11 mouse cellular contexts compared by ENCODE assay signal in genomic region chr19:40818764-40819163, GRCm38 (mm10). TPM values are rescaled to one million over a fixed set of nuclear protein-coding genes. Genes with fewer than 3 reads are reported as not detected.
DNase-seq lines count a peak whose midpoint lies in the region; ATAC-seq and TF ChIP-seq lines count a peak whose summit lies in the region.
"Had no signal": no experiment of that assay in that cellular context is flagged by ENCODE, and none has a peak within 500 bp of the region (broad histone marks: within the 10 kb centered on the region; RNA-seq: fewer than 3 reads in every experiment).

No protein-coding gene starts in this region.

- peak overlapping the region; percentile 10; the same call in 1 of the 2 replicates for H3K9ac ChIP-seq in liver, embryonic 15.5 days
- H3K9ac ChIP-seq: neural tube, embryonic 13.5 days had no signal

- no peak overlapping the region; the same call in 1 of the 2 replicates for H3K27ac ChIP-seq in bone marrow, adult 2 months (ENCODE audit: control insufficient read depth, insufficient read depth, low read depth, low read length, poor library complexity)
- peak overlapping the region; percentile 84 for H3K27ac ChIP-seq in liver, embryonic 15.5 days (replicated peaks)
- H3K27ac ChIP-seq: hindbrain, embryonic 10.5 days; limb, embryonic 10.5 days; neural tube, embryonic 13.5 days had no signal

- ATAC-seq in liver, embryonic 15.5 days (ENCODE audit: insufficient read depth) = peak; percentile 44; the same call in 1 of the 2 replicates

- no peak overlapping the region for H3K4me3 ChIP-seq in bone marrow, adult 2 months (replicated peaks; ENCODE audit: control insufficient read depth, low read depth, low read length)
- no peak overlapping the region for H3K4me3 ChIP-seq in liver, embryonic 15.5 days (replicated peaks)
- H3K4me3 ChIP-seq: hindbrain, embryonic 10.5 days; limb, embryonic 10.5 days; neural tube, embryonic 13.5 days had no signal

- TF ChIP-seq CTCF in bone marrow, adult 2 months (IDR thresholded peaks at IDR 0.05; ENCODE audit: control insufficient read depth, insufficient read depth, low read length) = peak; percentile 44

- H3K36me3 ChIP-seq in liver, embryonic 15.5 days (replicated peaks) = no peaks in the 10 kb centered on the region
- H3K36me3 ChIP-seq: hindbrain, embryonic 10.5 days; limb, embryonic 10.5 days; neural tube, embryonic 13.5 days had no signal

- peak; percentile 14 to 32 for DNase-seq in CD8-positive naive resting alpha-beta T cell, adult 2 months (ENCODE audit: low read depth in 2 of 2, low spot score in 2 of 2)
- peak; percentile 61 to 71 for DNase-seq in spleen, adult 18-20 months
- no peak for DNase-seq in layer of hippocampus, postnatal 14 days (ENCODE audit: low spot score in 2 of 2)
- DNase-seq in retina, embryonic 14.5 days (ENCODE audit: low spot score) = no peak
- no peak for DNase-seq in embryo, embryonic 11 days
- no peak for DNase-seq in kidney, postnatal 14 days

- no peaks in the 10 kb centered on the region for H3K9me3 ChIP-seq in liver, embryonic 15.5 days (replicated peaks)
- H3K9me3 ChIP-seq: hindbrain, embryonic 10.5 days; limb, embryonic 10.5 days; neural tube, embryonic 13.5 days had no signal

- peak overlapping the region; percentile 51 for H3K4me2 ChIP-seq in liver, embryonic 15.5 days
- H3K4me2 ChIP-seq: neural tube, embryonic 13.5 days had no signal

- peaks cover 5% of the 10 kb centered on the region; the same call in 1 of the 2 replicates for H3K27me3 ChIP-seq in liver, embryonic 15.5 days
- H3K27me3 ChIP-seq: neural tube, embryonic 13.5 days had no signal

- peaks cover 4% of the 10 kb centered on the region for H3K4me1 ChIP-seq in bone marrow, adult 2 months (ENCODE audit: control insufficient read depth, insufficient read depth, low read length)
- H3K4me1 ChIP-seq in liver, embryonic 15.5 days (replicated peaks) = peaks cover 43% of the 10 kb centered on the region
- H3K4me1 ChIP-seq: hindbrain, embryonic 10.5 days; limb, embryonic 10.5 days; neural tube, embryonic 13.5 days had no signal

- 0% methylated on average over 7 of the region's 7 CpGs for WGBS in bone marrow, adult 2 months
- WGBS in liver, embryonic 15.5 days (ENCODE audit: insufficient replicate concordance) = 8% methylated on average over 7 of the region's 7 CpGs

- peak; percentile 58; the same call in 1 of the 2 replicates for TF ChIP-seq POLR2A in bone marrow, adult 2 months (IDR thresholded peaks at IDR 0.05; ENCODE audit: borderline replicate concordance, control insufficient read depth, low read depth, low read length)

RNA-seq across cellular contexts. Expression of gene Ccnj, which starts 12.3 kb away (rescaled TPM):
- polyA plus RNA-seq in bone marrow, adult 2 months (2011; ENCODE audit: insufficient read depth, insufficient read length, low replicate concordance, missing spikeins) = 5.6 and 8.6 TPM in 2 replicates
- polyA plus RNA-seq in liver, embryonic 15.5 days (2015; fragmentation: Nextera tagmentation; extraction: Ambion mirVana) = 3.4 TPM in 2 replicates
- 1 to 10 TPM; 8.2 to 8.4 TPM for total RNA-seq in layer of hippocampus, postnatal 14 days (2021)

Comparison
In these comparisons a context has a peak if more than half of its experiments do, and no peak if none do; other contexts are left out.
1. DNase-seq: peak in CD8-positive naive resting alpha-beta T cell, adult 2 months (2 of 2) and spleen, adult 18-20 months (2 of 2); none in layer of hippocampus, postnatal 14 days (0 of 2), retina, embryonic 14.5 days (single experiment), embryo, embryonic 11 days (single experiment) and kidney, postnatal 14 days (single experiment).